ENCODE assay signal across 8 mouse cellular contexts in genomic region chr5:140830314-140831063, GRCm38 (mm10). TPM values are rescaled to one million over a fixed set of nuclear protein-coding genes. Genes with fewer than 3 reads are reported as not detected.
DNase-seq lines count a peak whose midpoint lies in the region; ATAC-seq lines count a peak whose summit lies in the region.

Gene Gna12, minus strand, starts transcription at chr5:140830431.

- peak; percentile 95 for ATAC-seq in inflammation-experienced regulatory T-cells, adult 6 months
- ATAC-seq in megakaryocyte-erythroid progenitor cell, adult 5-6 weeks (replicated peaks; ENCODE audit: low FRiP score, low TSS enrichment, poor library complexity, severe bottlenecking) = peak; percentile 94

- DNase-seq in adrenal gland, adult (ENCODE audit: inconsistent age in 2 of 2, low spot score in 1 of 2) = peak; percentile 99
- DNase-seq in embryo, embryonic 10.5 days (ENCODE audit: low spot score) = peak; percentile 100
- peak; percentile 98 for DNase-seq in gastrocnemius, postnatal 14 days
- DNase-seq in left cerebral cortex, postnatal 10 days (ENCODE audit: extremely low spot score in 1 of 2, low spot score in 2 of 2) = peak; percentile 99
- peak; percentile 96 for DNase-seq in right cerebral cortex, postnatal 25 days
- DNase-seq in urinary bladder, postnatal 4 days (ENCODE audit: low spot score in 2 of 2) = peak; percentile 97

- intact Hi-C loops in gastrocnemius, postnatal 14 days (cut with DNase I; ENCODE audit: low total_unique reads) = no loop called here
- intact Hi-C loops in left cerebral cortex, postnatal 10 days (cut with DNase I) = no loop called here

RNA-seq across cellular contexts. Expression of gene Gna12, which starts in this region (rescaled TPM):
- 10 to 100 TPM; 26.6 to 35.0 TPM for total RNA-seq in gastrocnemius, postnatal 14 days (2021)
- 1 to 10 TPM; 2.1 to 6.0 (median 5.9) TPM for polyA plus RNA-seq in inflammation-experienced regulatory T-cells, adult 6 months (2017; shearing (Covaris generic))
- 10 to 100 TPM; 65.3 TPM for total RNA-seq in left cerebral cortex, postnatal 10 days (2021)
- 54.8 and 74.3 TPM in 2 replicates for total RNA-seq in megakaryocyte-erythroid progenitor cell, adult 5-6 weeks (2014; fragmentation: Nextera tagmentation)
- total RNA-seq in megakaryocyte-erythroid progenitor cell, adult 5-6 weeks (2017) = 27.8 and 37.6 TPM in 2 replicates

Comparison
In these comparisons a context has a peak if more than half of its experiments do, and no peak if none do; other contexts are left out.
1. Peak in every context shown above with its lines: DNase-seq and ATAC-seq.